Mouse (Mus musculus) liver, embryonic 11.5 days (tissue): ENCODE measurements around the gene Dnah17. TPM values are rescaled to one million over a fixed set of nuclear protein-coding genes. Genes with fewer than 3 reads are reported as not detected.

Experiments used
- ATAC-seq: fragments of 200-750 bp; cut with Nextera tagmentation; replicated peaks from 2 replicates; pipeline ENCODE4 v1.8.0; 2017; ENCODE audit warnings: moderate number of reproducible peaks, mild to moderate bottlenecking, moderate TSS enrichment, moderate library complexity; ENCODE audit not compliant: low FRiP score
- DNase-seq: peaks from one replicate; pipeline ENCODE4 v3.0.0-alpha.2; 2017; ENCODE audit warnings: low spot score
- H3K27ac ChIP-seq: fragments of 300-500 bp; sonication (generic); 2 replicates; pipeline ENCODE4 v1.5.1; 2014; ENCODE audit warnings: mild to moderate bottlenecking, low read depth, low read length, control low read depth
- H3K27me3 ChIP-seq: fragments of 300-500 bp; sonication (generic); replicated peaks from 2 replicates; pipeline ENCODE4 v1.6.1; 2014; ENCODE audit warnings: low read length, mixed read lengths; ENCODE audit not compliant: control insufficient read depth, insufficient read depth
- H3K36me3 ChIP-seq: fragments of 300-500 bp; sonication (generic); 2 replicates; pipeline ENCODE4 v1.6.1; 2014; ENCODE audit warnings: mild to moderate bottlenecking, low read length, moderate library complexity, mixed read lengths; ENCODE audit not compliant: control insufficient read depth, insufficient read depth
- H3K4me1 ChIP-seq: fragments of 300-500 bp; sonication (generic); replicated peaks from 2 replicates; pipeline ENCODE4 v1.6.1; 2014; ENCODE audit warnings: low read length, mixed read lengths; ENCODE audit not compliant: control insufficient read depth, insufficient read depth
- H3K4me2 ChIP-seq: fragments of 300-500 bp; sonication (generic); 2 replicates; pipeline ENCODE4 v1.6.1; 2014; ENCODE audit warnings: mild to moderate bottlenecking, control low read depth, moderate library complexity
- H3K4me3 ChIP-seq: fragments of 300-500 bp; sonication (generic); 2 replicates; pipeline ENCODE4 v1.5.1; 2014; ENCODE audit warnings: low read depth, low read length, control low read depth
- H3K9ac ChIP-seq: fragments of 300-500 bp; sonication (generic); 2 replicates; pipeline ENCODE4 v1.6.1; 2014; ENCODE audit warnings: low read depth, low read length, control low read depth
- H3K9me3 ChIP-seq: fragments of 300-500 bp; sonication (generic); 2 replicates; pipeline ENCODE4 v1.6.1; 2016; ENCODE audit warnings: low read length, inconsistent platforms, mixed read lengths; ENCODE audit not compliant: control insufficient read depth
- WGBS: fragments of 180-500 bp; shearing (Covaris S2); extraction: QIAGEN DNeasy Blood & Tissue Kit; methylation state at CpG from one replicate; pipeline ENCODE4 v1.1.7; 2014; 5-methylcytosine and 5-hydroxymethylcytosine counted together
- polyA plus RNA-seq: library from polyadenylated mRNA; unstranded; fragments of >200 nt; fragmentation: Nextera tagmentation; extraction: Ambion mirVana; gene quantifications from 2 replicates; pipeline ENCODE4 v1.2.1, GENCODE M21; 2014

The Dnah17 gene
- polyA plus RNA-seq, 1 experiment from 2014 or later = 0.11 TPM

- 55% methylated on average over 8 of the region's 8 CpGs for WGBS
- Histone ChIP-seq H3K9ac (no peak overlapping the region; the same call in 1 of the 2 replicates), H3K27ac (peak overlapping the region; percentile 59), H3K36me3 (peaks cover 22% of the 10 kb centered on the region), H3K9me3 (no peaks in the 10 kb centered on the region), H3K4me1 (peaks cover 31% of the 10 kb centered on the region), H3K4me2 (peak overlapping the region; percentile 26; the same call in 1 of the 2 replicates), H3K27me3 (no peaks in the 10 kb centered on the region), H3K4me3 (no peak overlapping the region)
- DNase-seq (peak; percentile 52), ATAC-seq (peak; percentile 81)
These were observed 122.8 kb downstream of the Dnah17 start for GRCm38 (mm10) chr11:118007460-118008143.

DNA sequence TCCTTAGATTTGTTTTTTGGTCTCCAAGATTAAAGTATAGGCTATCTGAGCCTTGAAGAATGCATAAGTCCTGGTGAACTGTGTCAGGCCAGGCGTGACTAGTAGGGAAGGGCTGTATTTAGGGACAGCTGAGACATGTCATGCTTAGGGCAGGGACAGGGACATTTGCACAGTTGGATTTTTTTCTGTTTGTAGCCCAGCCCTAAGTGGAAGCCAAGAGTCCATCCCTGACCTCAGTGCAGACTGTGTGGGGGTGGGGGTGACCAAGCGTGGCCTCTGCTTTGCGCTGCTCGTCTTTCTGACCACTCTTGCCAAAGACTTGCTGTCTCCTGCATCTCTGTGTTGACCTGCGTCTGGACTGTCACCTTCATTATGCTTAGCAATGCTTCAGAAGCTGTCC, 126.2 kb downstream of the Dnah17 start:
- Histone ChIP-seq H3K27me3 (no peaks in the 10 kb centered on the region), H3K4me2 (no peak overlapping the region), H3K27ac (no peak overlapping the region), H3K9me3 (no peaks in the 10 kb centered on the region), H3K4me3 (no peak overlapping the region), H3K4me1 (peaks cover 32% of the 10 kb centered on the region), H3K9ac (no peak overlapping the region), H3K36me3 (peaks cover 37% of the 10 kb centered on the region)
- DNase-seq (no peak), ATAC-seq (no peak)
- WGBS = 77% methylated on average over 5 of the region's 5 CpGs

DNA sequence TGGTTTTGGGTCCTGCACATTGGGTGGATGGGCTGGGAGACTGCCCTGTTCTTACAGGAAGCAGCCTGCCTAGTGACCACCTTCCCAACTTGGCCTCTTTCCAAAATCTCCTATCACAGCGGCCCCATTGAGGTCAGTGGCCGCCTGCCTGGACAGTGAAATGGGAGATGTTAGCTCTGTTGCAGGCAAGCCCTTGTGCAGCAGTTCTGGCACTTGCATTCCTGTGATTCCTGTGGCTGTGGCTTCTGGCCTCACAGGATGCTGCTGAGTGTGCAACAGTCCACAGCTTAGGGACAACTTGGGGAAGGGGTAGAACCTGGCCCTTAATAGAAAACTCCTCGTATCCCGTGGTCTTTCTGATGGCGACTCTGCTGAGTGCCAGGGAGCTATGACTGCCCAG, 126.7 kb downstream of the Dnah17 start:
- H3K27ac ChIP-seq = 0 out of 2 replicates have a peak overlapping the region, but pooled peaks have one; percentile 8
- peaks cover 37% of the 10 kb centered on the region for H3K36me3 ChIP-seq
- WGBS = 79% methylated on average over 5 of the region's 5 CpGs
- H3K4me2 ChIP-seq = no peak overlapping the region
- H3K4me3 ChIP-seq = no peak overlapping the region
- H3K4me1 ChIP-seq = peaks cover 28% of the 10 kb centered on the region
- no peak overlapping the region for H3K9ac ChIP-seq
- ATAC-seq (no peak), DNase-seq (no peak)
- H3K27me3 ChIP-seq = no peaks in the 10 kb centered on the region
- no peaks in the 10 kb centered on the region for H3K9me3 ChIP-seq

DNA sequence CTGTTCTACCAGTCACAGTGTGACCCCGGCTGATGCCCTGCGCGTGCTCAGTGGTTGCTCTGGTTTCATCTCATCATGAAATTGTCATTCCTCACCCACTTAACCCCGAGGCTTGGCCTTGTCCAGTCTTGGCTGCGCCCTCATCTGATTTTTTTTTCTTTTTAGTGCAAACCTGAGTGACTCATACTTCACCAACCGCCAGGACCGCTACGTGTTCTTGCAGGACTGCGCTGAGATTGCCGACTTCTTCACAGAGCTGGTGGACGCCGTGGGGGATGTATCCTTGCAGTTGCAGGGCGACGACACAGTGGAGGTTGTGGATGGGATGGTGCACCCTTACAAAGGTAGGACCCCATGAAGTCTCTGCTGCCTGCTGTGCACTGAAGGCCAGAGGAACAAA, 127.3 kb downstream of the Dnah17 start:
- Histone ChIP-seq H3K27ac (no peak overlapping the region), H3K36me3 (peaks cover 37% of the 10 kb centered on the region), H3K9me3 (no peaks in the 10 kb centered on the region), H3K27me3 (no peaks in the 10 kb centered on the region), H3K9ac (no peak overlapping the region), H3K4me2 (no peak overlapping the region), H3K4me1 (peaks cover 22% of the 10 kb centered on the region), H3K4me3 (no peak overlapping the region)
- ATAC-seq = no peak
- no peak for DNase-seq
- 95% methylated on average over 14 of the region's 14 CpGs for WGBS

DNA sequence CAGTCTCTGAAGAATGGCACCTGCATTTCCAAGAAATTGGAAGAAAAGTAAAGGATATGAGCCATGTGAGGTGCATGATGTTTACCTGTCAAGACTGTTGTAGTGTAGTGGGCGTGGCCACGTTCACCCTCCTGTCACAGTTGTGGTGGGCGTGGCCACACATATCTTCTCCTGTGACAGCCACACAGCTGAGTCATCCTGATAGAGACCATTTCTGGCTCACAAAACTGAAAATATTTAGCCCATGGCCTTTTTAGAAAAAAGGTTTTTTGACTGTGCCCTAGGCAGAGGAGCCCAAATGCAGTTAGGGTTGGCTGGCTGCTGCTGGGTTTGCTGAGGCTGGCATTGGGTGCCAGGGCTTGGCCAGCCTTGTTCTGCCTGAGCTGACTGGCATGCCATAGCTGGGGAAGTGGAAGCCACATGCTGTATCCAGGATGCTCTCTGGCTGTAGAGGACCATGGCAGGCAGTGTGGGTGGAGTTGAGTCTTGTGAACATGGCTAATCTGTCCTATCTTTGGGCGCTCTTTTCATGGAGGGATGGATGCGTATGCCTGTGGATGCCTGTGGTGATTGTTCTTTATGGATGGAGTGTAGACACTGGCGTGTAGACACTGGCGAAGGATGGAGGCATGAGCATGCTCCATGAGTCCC, 129.7 kb downstream of the Dnah17 start:
- peak overlapping the region; percentile 58 for H3K4me2 ChIP-seq
- ATAC-seq = peak; percentile 84
- 65% methylated on average over 7 of the region's 7 CpGs for WGBS
- peaks cover 17% of the 10 kb centered on the region for H3K4me1 ChIP-seq
- H3K9ac ChIP-seq = peak overlapping the region; percentile 35
- H3K36me3 ChIP-seq = peaks cover 29% of the 10 kb centered on the region
- no peaks in the 10 kb centered on the region for H3K9me3 ChIP-seq
- no peak for DNase-seq
- H3K4me3 ChIP-seq = no peak overlapping the region
- peak overlapping the region; percentile 94 for H3K27ac ChIP-seq
- no peaks in the 10 kb centered on the region for H3K27me3 ChIP-seq

DNA sequence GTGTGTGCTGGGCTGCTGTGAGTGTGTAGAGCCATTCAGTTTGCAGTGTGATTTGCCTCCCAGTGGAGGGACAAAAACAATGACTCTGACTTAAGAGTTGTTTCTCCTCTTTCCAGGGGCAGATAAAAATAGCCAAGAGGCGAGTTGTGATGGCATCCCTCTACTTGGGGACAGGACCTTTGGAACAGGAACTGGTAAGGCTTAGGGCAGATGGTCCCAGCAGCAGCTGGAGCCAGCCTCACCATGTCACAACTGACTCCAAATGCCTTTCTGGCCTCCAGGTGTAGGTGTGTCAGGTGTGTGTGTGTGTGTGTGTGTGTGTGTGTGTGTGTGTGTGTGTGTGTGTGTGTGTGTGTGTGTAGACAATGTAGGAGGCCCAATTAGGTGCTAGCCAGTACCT, 130.4 kb downstream of the Dnah17 start:
- H3K4me2 ChIP-seq = no peak overlapping the region; the same call in 1 of the 2 replicates
- no peak overlapping the region for H3K4me3 ChIP-seq
- H3K36me3 ChIP-seq = peaks cover 24% of the 10 kb centered on the region
- ATAC-seq (no peak), DNase-seq (no peak)
- peak overlapping the region; percentile 94 for H3K27ac ChIP-seq
- H3K27me3 ChIP-seq = no peaks in the 10 kb centered on the region
- peaks cover 19% of the 10 kb centered on the region for H3K4me1 ChIP-seq
- peak overlapping the region; percentile 26; the same call in 1 of the 2 replicates for H3K9ac ChIP-seq
- WGBS = 43% methylated on average over 1 of the region's 1 CpGs
- H3K9me3 ChIP-seq = no peaks in the 10 kb centered on the region

GRCm38 (mm10) chr11:117999260-117999934, 131.0 kb downstream of the Dnah17 start:
- WGBS = 77% methylated on average over 6 of the region's 6 CpGs
- H3K27me3 ChIP-seq = no peaks in the 10 kb centered on the region
- no peaks in the 10 kb centered on the region for H3K9me3 ChIP-seq
- H3K4me3 ChIP-seq = no peak overlapping the region
- ATAC-seq = no peak
- H3K4me2 ChIP-seq = no peak overlapping the region
- DNase-seq = no peak
- H3K4me1 ChIP-seq = peaks cover 23% of the 10 kb centered on the region
- no peak overlapping the region for H3K27ac ChIP-seq
- peaks cover 24% of the 10 kb centered on the region for H3K36me3 ChIP-seq
- H3K9ac ChIP-seq = no peak overlapping the region

GRCm38 (mm10) chr11:117998356-117998755, 132.1 kb downstream of the Dnah17 start:
- no peaks in the 10 kb centered on the region for H3K9me3 ChIP-seq
- ATAC-seq = no peak
- H3K4me3 ChIP-seq = no peak overlapping the region
- WGBS = 95% methylated on average over 4 of the region's 4 CpGs
- no peaks in the 10 kb centered on the region for H3K27me3 ChIP-seq
- H3K4me1 ChIP-seq = peaks cover 28% of the 10 kb centered on the region
- H3K27ac ChIP-seq = no peak overlapping the region
- no peak overlapping the region for H3K4me2 ChIP-seq
- DNase-seq = no peak
- peaks cover 20% of the 10 kb centered on the region for H3K36me3 ChIP-seq
- H3K9ac ChIP-seq = 0 out of 2 replicates have a peak overlapping the region, but pooled peaks have one; percentile 7
